Mouse (Mus musculus) kidney, adult 2 months (tissue): ENCODE data around the gene Draxin.

Source experiments
- CTCF ChIP-seq: fragments of 200-500 bp; conservative IDR thresholded peaks from 2 replicates; pipeline ENCODE4 v1.5.1; 2011; ENCODE audit warnings: low read depth, mild to moderate bottlenecking, control low read depth, low read length, moderate library complexity, mixed read lengths; ENCODE audit not compliant: insufficient read depth, insufficient read length
- POLR2A ChIP-seq: fragments of 200-500 bp; IDR thresholded peaks from one replicate; pipeline ENCODE4 v1.6.1; 2011; ENCODE audit warnings: low read depth, low read length, control low read depth

- no peak for TF ChIP-seq CTCF
- TF ChIP-seq POLR2A: no peak
These were observed 41.3 kb downstream of the Draxin start for GRCm38 (mm10) chr4:148089166-148089565.
